8 mouse cellular contexts compared by ENCODE assay signal in genomic region chr10:107389505-107389904, GRCm38 (mm10).
DNase-seq lines count a peak whose midpoint lies in the region; ATAC-seq and TF ChIP-seq lines count a peak whose summit lies in the region.
"Had no signal": no experiment of that assay in that cellular context is flagged by ENCODE, and none has a peak within 500 bp of the region (broad histone marks: within the 10 kb centered on the region; RNA-seq: fewer than 3 reads in every experiment).

No protein-coding gene starts in this region.

- peak; percentile 76 for TF ChIP-seq CTCF in hindbrain, postnatal 0 days (IDR thresholded peaks at IDR 0.05; ENCODE audit: low read depth)

- H3K4me2 ChIP-seq in forebrain, embryonic 15.5 days (replicated peaks), result no peak overlapping the region
- H3K4me2 ChIP-seq in hindbrain, postnatal 0 days (ENCODE audit: low read depth, low read length), result no peak overlapping the region
- H3K4me2 ChIP-seq in midbrain, embryonic 12.5 days (replicated peaks), result no peak overlapping the region

- peak; percentile 37 for DNase-seq in MN1 (ENCODE audit: low spot score)
- DNase-seq in brain, adult 2 months (ENCODE audit: low read depth, low spot score), result peak; percentile 97
- DNase-seq in hindbrain, postnatal 0 days (ENCODE audit: low spot score), result peak; percentile 64
- peak; percentile 37 to 40 for DNase-seq in layer of hippocampus, postnatal 36 days
- no peak for DNase-seq in spleen, adult 18-20 months

- H3K36me3 ChIP-seq in forebrain, embryonic 15.5 days, result no peaks in the 10 kb centered on the region
- H3K36me3 ChIP-seq in hindbrain, postnatal 0 days (ENCODE audit: insufficient read depth, low read length), result no peaks in the 10 kb centered on the region
- H3K36me3 ChIP-seq in midbrain, embryonic 12.5 days, result no peaks in the 10 kb centered on the region

- no peaks in the 10 kb centered on the region for H3K4me1 ChIP-seq in forebrain, embryonic 15.5 days
- no peaks in the 10 kb centered on the region for H3K4me1 ChIP-seq in hindbrain, postnatal 0 days (ENCODE audit: insufficient read depth, low read length)
- no peaks in the 10 kb centered on the region for H3K4me1 ChIP-seq in midbrain, embryonic 12.5 days

- peak; percentile 69 for ATAC-seq in forebrain, embryonic 15.5 days (replicated peaks)
- ATAC-seq in hindbrain, postnatal 0 days, result peak; percentile 91
- ATAC-seq in midbrain, embryonic 12.5 days (ENCODE audit: low FRiP score, low read depth), result peak; percentile 80

- WGBS in forebrain, embryonic 15.5 days, result 54% methylated on average over 4 of the region's 4 CpGs
- 47% methylated on average over 4 of the region's 4 CpGs for WGBS in hindbrain, postnatal 0 days
- 58% methylated on average over 4 of the region's 4 CpGs for WGBS in midbrain, embryonic 12.5 days

- no peaks in the 10 kb centered on the region for H3K27me3 ChIP-seq in forebrain, embryonic 15.5 days
- no peaks in the 10 kb centered on the region for H3K27me3 ChIP-seq in hindbrain, postnatal 0 days (ENCODE audit: insufficient read depth, low read length)
- H3K27me3 ChIP-seq in midbrain, embryonic 12.5 days, result no peaks in the 10 kb centered on the region

- H3K9me3 ChIP-seq in forebrain, embryonic 15.5 days, result no peaks in the 10 kb centered on the region
- no peaks in the 10 kb centered on the region for H3K9me3 ChIP-seq in hindbrain, postnatal 0 days (ENCODE audit: low read length)
- no peaks in the 10 kb centered on the region for H3K9me3 ChIP-seq in midbrain, embryonic 12.5 days

- no peak overlapping the region for H3K9ac ChIP-seq in forebrain, embryonic 15.5 days (replicated peaks)
- no peak overlapping the region for H3K9ac ChIP-seq in hindbrain, postnatal 0 days (replicated peaks; ENCODE audit: low read length)
- no peak overlapping the region for H3K9ac ChIP-seq in midbrain, embryonic 12.5 days (replicated peaks)

- no peak overlapping the region for H3K4me3 ChIP-seq in forebrain, embryonic 15.5 days
- no peak overlapping the region for H3K4me3 ChIP-seq in hindbrain, postnatal 0 days (ENCODE audit: low read length)
- no peak overlapping the region for H3K4me3 ChIP-seq in midbrain, embryonic 12.5 days
- H3K4me3 ChIP-seq: erythroblast, embryonic 14.5 days had no signal

- H3K27ac ChIP-seq in forebrain, embryonic 15.5 days (replicated peaks), result no peak overlapping the region
- no peak overlapping the region for H3K27ac ChIP-seq in hindbrain, postnatal 0 days
- H3K27ac ChIP-seq in midbrain, embryonic 12.5 days (replicated peaks), result no peak overlapping the region

Comparison
In these comparisons a context has a peak if more than half of its experiments do, and no peak if none do; other contexts are left out.
1. DNase-seq: peak in MN1 (single experiment), brain, adult 2 months (single experiment), hindbrain, postnatal 0 days (single experiment) and layer of hippocampus, postnatal 36 days (2 of 2); none in spleen, adult 18-20 months (0 of 2).
2. Peak in every context shown above with its lines, with median percentiles within 50 percentile points of each other: ATAC-seq.